Mouse (Mus musculus): Measurements from ENCODE around the gene Ptpa.

DNA sequence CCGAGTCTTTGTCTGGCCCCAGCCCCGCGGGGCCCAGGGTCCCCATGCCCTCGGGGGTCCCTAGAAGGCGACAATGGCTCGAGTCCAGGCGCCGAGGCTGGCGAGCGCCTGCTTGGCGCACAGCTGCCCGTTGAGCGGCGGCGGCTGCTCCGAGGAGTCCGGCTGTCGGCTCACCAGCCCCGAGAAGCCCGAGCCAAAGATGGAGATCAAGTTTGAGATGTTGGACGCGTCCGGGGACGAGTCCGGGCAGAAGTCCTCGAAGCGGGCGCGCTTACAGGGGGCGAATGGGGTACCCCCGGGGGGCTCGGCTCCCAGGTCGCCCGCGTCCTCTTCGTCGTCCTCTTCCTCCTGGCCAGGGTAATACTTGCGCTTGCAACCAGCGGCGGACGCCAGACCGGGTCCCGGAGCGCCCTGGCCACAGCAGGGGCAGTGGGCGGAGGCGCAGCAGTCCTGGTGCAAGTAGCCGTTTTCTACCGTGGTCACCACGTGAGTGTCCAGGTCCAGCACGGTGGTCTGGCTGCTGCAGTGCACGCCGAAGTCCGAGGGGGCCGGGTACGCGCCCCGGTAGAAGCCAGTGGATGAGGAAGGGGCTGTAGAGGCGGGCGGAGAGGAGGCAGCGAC, 57.0 kb downstream of the Ptpa start:
- TF ChIP-seq POLR2A (IDR thresholded peaks at IDR 0.05; ENCODE audit: borderline replicate concordance, extremely low read depth, insufficient read depth, insufficient read length, poor library complexity, severe bottlenecking) (no peak), CTCF (IDR thresholded peaks at IDR 0.05; ENCODE audit: borderline replicate concordance, extremely low read depth, insufficient read depth, insufficient read length) (no peak)
